Mouse (Mus musculus) kidney, postnatal 0 days (tissue): ENCODE measurements at regions not wholly inside any gene's neighbourhood (a gene's known extent, or its start where the extent isn't known, plus 50 kb on each side); places are given as distances from the start of the nearest gene placed in this dataset.

ENCODE experiments used
- ATAC-seq: fragments of 200-750 bp; cut with Nextera tagmentation; replicated peaks from 2 replicates; pipeline ENCODE4 v1.8.0; 2017; ENCODE audit warnings: low read depth, moderate number of reproducible peaks, moderate TSS enrichment, moderate library complexity; ENCODE audit not compliant: low FRiP score
- DNase-seq: peaks from one replicate; pipeline ENCODE4 v3.0.0-alpha.2; 2016; ENCODE audit warnings: low spot score
- H3K27ac ChIP-seq: fragments of 300-500 bp; sonication (generic); 2 replicates; pipeline ENCODE4 v1.5.1; 2014; ENCODE audit warnings: mild to moderate bottlenecking
- H3K27me3 ChIP-seq: fragments of 300-500 bp; sonication (generic); 2 replicates; pipeline ENCODE4 v1.6.1; 2014; ENCODE audit warnings: low read length, mixed read lengths; ENCODE audit not compliant: insufficient read depth
- H3K36me3 ChIP-seq: fragments of 300-500 bp; sonication (generic); 2 replicates; pipeline ENCODE4 v1.6.1; 2014; ENCODE audit warnings: low read length, mixed read lengths; ENCODE audit not compliant: insufficient read depth
- H3K4me1 ChIP-seq: fragments of 300-500 bp; sonication (generic); replicated peaks from 2 replicates; pipeline ENCODE4 v1.6.1; 2014; ENCODE audit warnings: antibody characterized with exemption, low read length, mixed read lengths; ENCODE audit not compliant: insufficient read depth
- H3K4me2 ChIP-seq: fragments of 300-500 bp; sonication (generic); 2 replicates; pipeline ENCODE4 v1.6.1; 2014; ENCODE audit warnings: mild to moderate bottlenecking, low read length, moderate library complexity, mixed read lengths
- H3K4me3 ChIP-seq: fragments of 300-500 bp; sonication (generic); replicated peaks from 2 replicates; pipeline ENCODE4 v1.5.1; 2014; ENCODE audit warnings: low read depth, low read length
- H3K9ac ChIP-seq: fragments of 300-500 bp; sonication (generic); 2 replicates; pipeline ENCODE4 v1.6.1; 2014; ENCODE audit warnings: low read depth, low read length
- H3K9me3 ChIP-seq: fragments of 300-500 bp; sonication (generic); replicated peaks from 2 replicates; pipeline ENCODE4 v1.6.1; 2016; ENCODE audit warnings: low read length, inconsistent platforms, mixed read lengths
- CTCF ChIP-seq: IDR thresholded peaks from 2 replicates; pipeline ENCODE4 v1.5.1; 2016; ENCODE audit warnings: antibody characterized with exemption, low read depth, mild to moderate bottlenecking, moderate library complexity
- WGBS: fragments of 180-500 bp; shearing (Covaris S2); extraction: QIAGEN DNeasy Blood & Tissue Kit; methylation state at CpG from one replicate; pipeline ENCODE4 v1.1.7; 2014; 5-methylcytosine and 5-hydroxymethylcytosine counted together

- no peaks in the 10 kb centered on the region for H3K9me3 ChIP-seq
- H3K27me3 ChIP-seq, result no peaks in the 10 kb centered on the region
- H3K9ac ChIP-seq, result no peak overlapping the region
- no peak overlapping the region for H3K4me3 ChIP-seq
- DNase-seq (peak; percentile 53), ATAC-seq (no peak)
- WGBS, result 52% methylated on average over 4 of the region's 4 CpGs
- H3K4me1 ChIP-seq, result peaks cover 9% of the 10 kb centered on the region; the same call in 1 of the 2 replicates
- no peaks in the 10 kb centered on the region for H3K36me3 ChIP-seq
- no peak overlapping the region for H3K27ac ChIP-seq
- no peak overlapping the region for H3K4me2 ChIP-seq
- no peak for TF ChIP-seq CTCF
These were observed 131.4 kb upstream of the Lemd2 start for GRCm38 (mm10) chr17:27335621-27336020.

GRCm38 (mm10) chr17:27333593-27333992 is 129.3 kb upstream of the Lemd2 start:
- H3K4me1 ChIP-seq, result peaks cover 9% of the 10 kb centered on the region; the same call in 1 of the 2 replicates
- H3K4me2 ChIP-seq, result no peak overlapping the region
- H3K4me3 ChIP-seq, result no peak overlapping the region

GRCm38 (mm10) chr17:27333141-27333540 is 128.9 kb upstream of the Lemd2 start:
- H3K4me1 ChIP-seq, result peaks cover 9% of the 10 kb centered on the region; the same call in 1 of the 2 replicates
- 87% methylated on average over 6 of the region's 6 CpGs for WGBS
- DNase-seq, result no peak
- no peak for TF ChIP-seq CTCF
- no peaks in the 10 kb centered on the region for H3K27me3 ChIP-seq
- no peak for ATAC-seq
- no peak overlapping the region for H3K4me3 ChIP-seq
- H3K4me2 ChIP-seq, result no peak overlapping the region
- H3K9me3 ChIP-seq, result no peaks in the 10 kb centered on the region
- H3K36me3 ChIP-seq, result no peaks in the 10 kb centered on the region
- H3K9ac ChIP-seq, result no peak overlapping the region
- H3K27ac ChIP-seq, result no peak overlapping the region

More at GRCm38 (mm10) chr17:27333593-27333992, 129.3 kb upstream of the Lemd2 start:
- no peak for TF ChIP-seq CTCF
- H3K27me3 ChIP-seq, result no peaks in the 10 kb centered on the region
- H3K36me3 ChIP-seq, result no peaks in the 10 kb centered on the region
- WGBS, result 88% methylated on average over 16 of the region's 16 CpGs
- DNase-seq (no peak), ATAC-seq (no peak)
- H3K9ac ChIP-seq, result no peak overlapping the region
- H3K27ac ChIP-seq, result no peak overlapping the region
- no peaks in the 10 kb centered on the region for H3K9me3 ChIP-seq

GRCm38 (mm10) chr17:27332076-27332475 is 127.8 kb upstream of the Lemd2 start:
- DNase-seq, result no peak
- H3K4me1 ChIP-seq, result peaks cover 9% of the 10 kb centered on the region; the same call in 1 of the 2 replicates
- H3K4me2 ChIP-seq, result no peak overlapping the region
- WGBS, result 70% methylated on average over 4 of the region's 4 CpGs
- H3K27ac ChIP-seq, result no peak overlapping the region
- H3K9me3 ChIP-seq, result no peaks in the 10 kb centered on the region
- no peak for TF ChIP-seq CTCF
- H3K36me3 ChIP-seq, result no peaks in the 10 kb centered on the region
- H3K27me3 ChIP-seq, result no peaks in the 10 kb centered on the region
- ATAC-seq, result no peak
- no peak overlapping the region for H3K4me3 ChIP-seq
- no peak overlapping the region for H3K9ac ChIP-seq

- DNase-seq, result no peak
- WGBS, result 78% methylated on average over 5 of the region's 5 CpGs
These were observed 127.4 kb upstream of the Lemd2 start for GRCm38 (mm10) chr17:27331630-27332029.

GRCm38 (mm10) chr17:27329791-27330190 is 125.5 kb upstream of the Lemd2 start:
- ATAC-seq, result no peak
- H3K9me3 ChIP-seq, result no peaks in the 10 kb centered on the region
- H3K36me3 ChIP-seq, result no peaks in the 10 kb centered on the region
- 60% methylated on average over 6 of the region's 6 CpGs for WGBS
- DNase-seq, result no peak
- no peaks in the 10 kb centered on the region for H3K27me3 ChIP-seq
- no peak overlapping the region for H3K9ac ChIP-seq
- H3K4me1 ChIP-seq, result 0 out of 2 replicates have a peak, but pooled peaks cover 4% of the 10 kb centered on the region
- H3K4me2 ChIP-seq, result no peak overlapping the region
- H3K4me3 ChIP-seq, result no peak overlapping the region
- H3K27ac ChIP-seq, result no peak overlapping the region
- TF ChIP-seq CTCF, result no peak

More at GRCm38 (mm10) chr17:27331630-27332029, 127.4 kb upstream of the Lemd2 start:
- Histone ChIP-seq H3K4me2 (no peak overlapping the region), H3K36me3 (no peaks in the 10 kb centered on the region), H3K9ac (no peak overlapping the region), H3K9me3 (no peaks in the 10 kb centered on the region), H3K4me1 (peaks cover 9% of the 10 kb centered on the region; the same call in 1 of the 2 replicates), H3K27ac (no peak overlapping the region), H3K27me3 (no peaks in the 10 kb centered on the region), H3K4me3 (no peak overlapping the region)
- TF ChIP-seq CTCF, result no peak
- ATAC-seq, result no peak

- no peak for TF ChIP-seq CTCF
- Histone ChIP-seq H3K27ac (no peak overlapping the region), H3K4me2 (no peak overlapping the region), H3K27me3 (no peaks in the 10 kb centered on the region), H3K4me3 (no peak overlapping the region), H3K4me1 (0 out of 2 replicates have a peak, but pooled peaks cover 4% of the 10 kb centered on the region), H3K36me3 (no peaks in the 10 kb centered on the region), H3K9ac (no peak overlapping the region), H3K9me3 (no peaks in the 10 kb centered on the region)
- DNase-seq (no peak), ATAC-seq (no peak)
- WGBS, result 80% methylated on average over 8 of the region's 8 CpGs
These were observed 124.9 kb upstream of the Lemd2 start for GRCm38 (mm10) chr17:27329183-27329582.
